10 mouse cellular contexts compared by ENCODE assay signal in genomic region chr4:6596321-6596720, GRCm38 (mm10).
"Had no signal": no experiment of that assay in that cellular context is flagged by ENCODE, and none has a peak within 500 bp of the region (broad histone marks: within the 10 kb centered on the region; RNA-seq: fewer than 3 reads in every experiment).

No protein-coding gene starts in this region.

- DNase-seq: kidney, postnatal 25 days; layer of hippocampus, adult 9-11 months; liver, embryonic 13.5 days; lung, adult 2 months; lung, postnatal 14 days; lung, postnatal 4 days; midbrain, embryonic 14.5 days; thymus, adult 2 months; thymus, postnatal 14 days; thymus, postnatal 4 days had no signal
